Mouse (Mus musculus) neutrophil, adult 5-6 weeks (primary cell): ENCODE measurements at regions not wholly inside any gene's neighbourhood (a gene's known extent, or its start where the extent isn't known, plus 50 kb on each side); places are given as distances from the start of the nearest gene placed in this dataset.
"Not testable (repeated sequence)": the region's sequence is repeated elsewhere in the genome, so short reads cannot be mapped to it uniquely, and the experiment has no call there.

Experiments used
- ATAC-seq: fragments of 151-379, 151-347 bp; 2 replicates; pipeline ENCODE4 v1.8.0; 2017; ENCODE audit warnings: mild to moderate bottlenecking, moderate TSS enrichment; ENCODE audit not compliant: insufficient number of reproducible peaks, poor library complexity, low FRiP score, severe bottlenecking; ENCODE audit errors: extremely low read depth

- no peak for ATAC-seq
These were observed 86.8 kb upstream of the Slc25a13 start for GRCm38 (mm10) chr6:6303767-6304166.

- ATAC-seq = no peak
These were observed 84.1 kb upstream of the Slc25a13 start for GRCm38 (mm10) chr6:6301001-6301510.

- ATAC-seq = no peak
These were observed 82.2 kb upstream of the Slc25a13 start for GRCm38 (mm10) chr6:6298867-6299852.

DNA sequence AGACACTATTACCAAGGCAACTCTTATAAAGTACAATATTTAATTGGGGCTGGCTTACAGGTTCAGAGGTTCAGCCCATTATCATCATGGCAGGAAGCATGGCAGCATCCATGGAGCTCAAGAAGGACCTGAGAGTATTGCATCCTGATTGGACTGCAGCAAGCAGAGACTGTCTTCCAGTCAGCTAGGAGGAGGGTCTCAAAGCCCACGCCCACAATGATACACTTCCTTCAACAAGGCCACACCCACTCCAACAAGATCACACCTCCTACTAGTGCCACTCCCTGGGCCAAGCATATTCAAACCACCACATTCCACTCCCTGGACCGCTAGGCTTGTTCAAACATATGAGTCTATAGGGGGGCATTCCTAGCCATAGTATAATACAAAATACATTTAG is 78.6 kb upstream of the Slc25a13 start:
- ATAC-seq = not testable (repeated sequence)

DNA sequence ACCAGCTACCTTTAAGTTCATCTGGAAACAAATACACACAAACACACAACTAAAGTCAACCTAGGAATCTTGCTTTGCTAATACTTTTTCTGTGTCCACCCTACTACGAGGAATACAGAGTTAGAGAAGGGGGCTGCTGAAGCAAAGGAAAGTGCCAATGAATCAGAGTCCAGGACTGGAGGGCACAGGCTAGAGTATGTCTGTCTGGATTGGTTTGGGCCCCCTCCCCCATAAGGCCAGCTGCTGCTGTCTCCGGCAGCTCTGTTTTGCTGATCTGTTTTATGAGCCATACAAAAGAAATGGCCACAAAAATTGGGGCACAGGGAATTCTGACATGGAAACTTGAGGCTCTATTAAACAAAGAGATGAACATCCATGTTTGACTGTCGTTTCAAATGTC is 74.8 kb upstream of the Slc25a13 start:
- ATAC-seq = no peak

GRCm38 (mm10) chr6:6290427-6290826 is 73.5 kb upstream of the Slc25a13 start:
- no peak for ATAC-seq

DNA sequence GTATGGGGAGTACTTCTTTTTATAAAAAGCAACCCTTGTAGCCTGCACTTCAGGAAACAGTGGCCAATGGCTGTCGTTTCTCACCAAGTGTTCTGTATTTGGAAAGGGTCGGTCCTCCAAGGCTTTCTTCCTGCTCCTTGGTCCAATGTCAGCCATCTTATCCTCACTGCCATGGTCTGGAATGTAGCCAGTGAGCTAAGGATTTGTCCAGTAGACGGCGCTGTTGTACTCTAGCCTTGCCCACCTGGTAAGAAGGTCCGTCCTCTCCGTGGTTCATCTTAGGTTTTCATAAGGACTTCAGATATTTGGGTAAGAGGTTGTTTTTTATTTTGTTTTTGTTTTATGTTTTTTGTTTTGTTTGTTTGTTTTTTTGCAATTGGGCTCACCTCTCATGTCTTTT is 72.8 kb upstream of the Slc25a13 start:
- no peak for ATAC-seq

DNA sequence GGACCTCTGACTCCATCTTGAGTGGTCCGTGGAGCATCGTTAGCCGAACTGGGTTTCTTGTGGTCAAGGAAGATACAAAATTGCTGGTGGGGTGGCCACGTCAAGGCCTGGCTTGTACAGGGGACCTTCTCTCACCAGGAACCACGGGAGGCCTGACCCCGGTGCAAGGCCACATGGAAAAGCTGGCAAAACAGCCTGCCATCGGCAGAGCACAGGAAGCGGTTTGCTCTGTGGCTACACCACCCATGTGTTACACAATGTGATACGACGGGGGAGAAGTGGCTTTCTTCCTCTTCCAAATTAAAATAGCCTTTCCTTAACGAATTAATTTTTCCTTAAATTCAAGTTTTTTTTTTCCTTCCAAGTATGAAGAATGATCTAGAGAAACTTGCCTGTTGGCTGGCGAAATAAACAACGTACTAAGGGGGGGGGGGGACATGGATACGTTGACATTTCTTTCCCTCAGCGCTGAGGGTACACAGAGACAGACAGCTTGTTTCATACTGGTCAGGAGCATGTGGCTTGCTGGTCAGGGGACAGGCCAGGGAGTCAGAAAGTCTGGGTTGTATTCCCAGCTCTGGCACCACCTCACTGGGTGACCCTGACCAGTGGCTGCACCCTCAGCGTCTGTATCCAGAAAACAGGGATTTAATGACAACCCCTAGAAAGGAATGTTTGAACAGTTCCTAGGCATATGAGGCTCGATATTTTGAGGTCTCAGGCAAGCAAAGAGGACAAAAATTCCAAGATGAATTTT is 64.0 kb upstream of the Slc25a13 start:
- ATAC-seq = 0 out of 2 replicates have a peak, but pooled peaks have one; percentile 23

DNA sequence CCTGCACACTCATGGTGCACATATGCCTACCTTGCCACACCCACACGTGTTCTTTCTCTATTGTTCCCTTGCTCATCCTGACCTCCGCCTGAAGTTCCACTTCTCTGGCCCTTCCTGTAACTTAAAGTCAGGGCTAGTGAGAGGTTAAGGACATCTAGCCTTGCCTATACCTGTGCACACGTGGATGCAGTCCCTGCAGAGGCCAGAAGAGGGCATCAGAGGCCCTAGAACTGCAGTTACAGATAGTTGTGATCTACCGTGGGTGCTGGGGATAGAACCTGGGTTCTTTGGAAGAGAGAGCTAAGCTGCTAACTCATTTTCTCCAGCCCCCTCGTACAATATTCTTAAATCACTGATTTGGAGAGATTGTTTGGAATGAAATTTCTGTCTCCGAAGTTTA is 62.7 kb upstream of the Slc25a13 start:
- ATAC-seq = no peak

DNA sequence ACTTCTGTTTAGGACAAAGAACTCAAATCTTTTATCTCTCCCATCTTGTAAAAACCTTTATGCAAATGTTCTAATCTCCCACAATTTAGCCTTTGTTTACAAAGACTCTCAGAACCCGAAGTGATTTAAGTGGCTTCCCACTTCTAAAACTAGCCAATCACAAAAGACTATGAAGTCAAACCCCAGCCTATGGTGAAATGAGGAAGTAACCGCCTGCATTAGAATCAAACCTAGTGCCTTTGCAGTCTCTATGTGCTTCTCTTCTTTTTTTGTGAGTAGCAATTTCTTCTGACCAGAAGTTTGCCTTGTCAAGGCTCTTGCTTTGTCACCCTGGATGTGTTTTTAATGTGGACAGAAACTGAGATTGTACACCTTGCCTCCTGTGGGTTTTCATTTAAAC is 53.6 kb upstream of the Slc25a13 start:
- ATAC-seq = no peak
